Mouse (Mus musculus) WW6 (cell line): ENCODE data around the gene Klhdc7b.
"Not testable (repeated sequence)": the region's sequence is repeated elsewhere in the genome, so short reads cannot be mapped to it uniquely, and the experiment has no call there.

Experiments used
- DNase-seq: peaks from one replicate; pipeline ENCODE4 v3.0.0-alpha.2; 2013; ENCODE audit warnings: low read depth, low spot score

Klhdc7b gene

GRCm38 (mm10) chr15:89428136-89428790 lies 43.5 kb downstream of the Klhdc7b start:
- no peak for DNase-seq

GRCm38 (mm10) chr15:89428821-89429351 lies 44.2 kb downstream of the Klhdc7b start:
- no peak for DNase-seq

- DNase-seq, result peak; percentile 57
These were observed 44.9 kb downstream of the Klhdc7b start, which contains the start of the genes C730034F03Rik, Gm44502 and Chkb for GRCm38 (mm10) chr15:89429352-89430221. Gene C730034F03Rik (plus strand): TSS chr15:89429589. Gene Gm44502 (minus strand): TSS chr15:89429696. Gene Chkb (minus strand): TSS chr15:89429908.

GRCm38 (mm10) chr15:89430341-89430740 lies 45.6 kb downstream of the Klhdc7b start:
- DNase-seq, result no peak

GRCm38 (mm10) chr15:89430771-89431170 lies 46.1 kb downstream of the Klhdc7b start:
- not testable (repeated sequence) for DNase-seq

- DNase-seq, result no peak
These were observed 46.6 kb downstream of the Klhdc7b start for GRCm38 (mm10) chr15:89431271-89431670.

- DNase-seq, result no peak
These were observed 47.1 kb downstream of the Klhdc7b start for GRCm38 (mm10) chr15:89431806-89432205.

- no peak for DNase-seq
These were observed 48.2 kb downstream of the Klhdc7b start for GRCm38 (mm10) chr15:89432946-89433345.

GRCm38 (mm10) chr15:89434136-89434535 lies 49.4 kb downstream of the Klhdc7b start:
- DNase-seq, result no peak

- DNase-seq, result no peak
These were observed 51.2 kb downstream of the Klhdc7b start for GRCm38 (mm10) chr15:89435878-89436277.
